In the genomic region with DNA sequence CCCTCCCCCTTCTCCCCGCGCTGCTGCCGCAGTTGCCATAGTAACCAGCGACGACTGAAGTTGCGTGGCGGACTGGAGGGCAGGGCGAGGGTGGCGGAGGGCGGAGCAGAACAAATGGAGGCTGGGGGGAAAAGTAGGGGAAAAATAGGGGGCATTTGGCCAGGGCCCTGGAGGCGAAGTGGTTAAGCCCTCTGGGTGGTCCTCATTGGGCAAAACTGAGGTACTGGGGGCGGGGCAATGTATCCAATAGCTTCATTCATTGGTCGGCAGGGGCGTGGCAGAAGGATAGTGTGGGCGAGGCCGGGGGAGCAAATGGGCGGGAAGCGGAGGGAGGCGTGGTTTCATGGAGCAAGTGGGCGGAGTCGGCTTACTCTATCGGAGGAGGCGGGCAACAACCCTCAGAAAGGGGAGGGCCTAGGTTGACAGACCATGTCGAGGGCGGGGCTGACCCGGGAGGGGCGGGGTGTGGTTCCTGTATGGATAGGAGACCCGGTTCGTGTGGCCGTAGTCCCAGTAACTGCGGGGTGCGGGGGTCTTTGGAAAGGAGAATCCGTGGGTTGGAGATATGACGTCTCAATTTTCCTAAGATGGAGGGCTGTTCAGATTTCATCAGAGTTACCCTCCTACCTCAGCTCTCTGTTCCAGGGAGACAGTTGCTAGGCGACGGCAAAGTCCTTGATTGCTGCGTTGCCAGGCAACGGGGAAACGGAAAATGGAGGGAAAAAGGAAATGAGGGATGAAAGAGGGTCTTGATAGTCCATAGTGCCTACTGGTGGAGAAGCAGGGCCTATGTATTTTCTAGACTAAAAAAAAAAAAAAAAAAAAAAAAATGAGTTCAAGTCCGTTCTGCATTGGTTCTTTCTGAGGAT, we compare ENCODE assay signal across 8 mouse cellular contexts. TPM values are rescaled to one million over a fixed set of nuclear protein-coding genes. Genes with fewer than 3 reads are reported as not detected.
A peak's percentile ranks its signal among the peaks of the same experiment; 100 is the strongest.
DNase-seq lines count a peak whose midpoint lies in the region; ATAC-seq and TF ChIP-seq lines count a peak whose summit lies in the region.

No protein-coding gene starts in this region.

- TF ChIP-seq POLR2A in bone marrow macrophage, adult 2 months (IDR thresholded peaks at IDR 0.05; ENCODE audit: borderline replicate concordance, low read depth, low read length), result no peak
- no peak for TF ChIP-seq POLR2A in embryonic fibroblast, embryonic 13.5 days (IDR thresholded peaks at IDR 0.05; ENCODE audit: low read depth, low read length)

- peak overlapping the region; percentile 91 for H3K4me2 ChIP-seq in kidney, embryonic 15.5 days

- no peak for TF ChIP-seq CTCF in bone marrow macrophage, adult 2 months (IDR thresholded peaks at IDR 0.05; ENCODE audit: low read depth, low read length)
- no peak for TF ChIP-seq CTCF in embryonic fibroblast, embryonic 13.5 days (IDR thresholded peaks at IDR 0.05; ENCODE audit: borderline replicate concordance, insufficient read depth, low read length)

- 0 out of 2 replicates have a peak, but pooled peaks cover under 1% of the 10 kb centered on the region for H3K27me3 ChIP-seq in heart, embryonic 10.5 days (ENCODE audit: insufficient read depth, poor library complexity, severe bottlenecking)
- no peaks in the 10 kb centered on the region for H3K27me3 ChIP-seq in kidney, embryonic 15.5 days

- H3K4me1 ChIP-seq in bone marrow macrophage, adult 2 months (ENCODE audit: control insufficient read depth, insufficient read depth, low read length), result peaks cover 20% of the 10 kb centered on the region
- peaks cover 12% of the 10 kb centered on the region; the same call in 1 of the 2 replicates for H3K4me1 ChIP-seq in embryonic fibroblast, embryonic 13.5 days (ENCODE audit: control insufficient read depth, insufficient read depth, low read length)
- H3K4me1 ChIP-seq in heart, embryonic 10.5 days, result peaks cover 79% of the 10 kb centered on the region
- H3K4me1 ChIP-seq in kidney, embryonic 15.5 days, result peaks cover 84% of the 10 kb centered on the region

- H3K36me3 ChIP-seq in heart, embryonic 10.5 days, result no peaks in the 10 kb centered on the region
- H3K36me3 ChIP-seq in kidney, embryonic 15.5 days, result no peaks in the 10 kb centered on the region

- ATAC-seq in kidney, embryonic 15.5 days (replicated peaks; ENCODE audit: low FRiP score), result peak; percentile 65
- ATAC-seq in monocyte, adult 5-6 weeks (replicated peaks; ENCODE audit: insufficient number of reproducible peaks, low FRiP score, low TSS enrichment, poor library complexity, severe bottlenecking), result peak; percentile 88

- no peak overlapping the region for H3K27ac ChIP-seq in bone marrow macrophage, adult 2 months (ENCODE audit: insufficient read depth, low read depth, low read length)
- no peak overlapping the region for H3K27ac ChIP-seq in embryonic fibroblast, embryonic 13.5 days (ENCODE audit: insufficient read depth, low read length)
- H3K27ac ChIP-seq in heart, embryonic 10.5 days, result peak overlapping the region; percentile 93
- H3K27ac ChIP-seq in kidney, embryonic 15.5 days, result peak overlapping the region; percentile 92

- 3% methylated on average over 40 of the region's 40 CpGs for WGBS in heart, embryonic 10.5 days
- WGBS in kidney, embryonic 15.5 days, result 2% methylated on average over 40 of the region's 40 CpGs

- no peaks in the 10 kb centered on the region for H3K9me3 ChIP-seq in heart, embryonic 10.5 days
- no peaks in the 10 kb centered on the region for H3K9me3 ChIP-seq in kidney, embryonic 15.5 days (replicated peaks)

- H3K9ac ChIP-seq in kidney, embryonic 15.5 days, result peak overlapping the region; percentile 33; the same call in 1 of the 2 replicates

- DNase-seq in A20 (ENCODE audit: low read depth, low spot score), result peak; percentile 98
- peak; percentile 99 for DNase-seq in heart, embryonic 10.5 days (ENCODE audit: low spot score)
- peak; percentile 98 for DNase-seq in liver
- DNase-seq in spleen, postnatal 4 days (ENCODE audit: low spot score in 2 of 2), result peak; percentile 96 to 97

- peak overlapping the region; percentile 68 for H3K4me3 ChIP-seq in bone marrow macrophage, adult 2 months (ENCODE audit: insufficient read depth, low read length)
- peak overlapping the region; percentile 31 for H3K4me3 ChIP-seq in embryonic fibroblast, embryonic 13.5 days (ENCODE audit: insufficient read depth, low read length)
- H3K4me3 ChIP-seq in heart, embryonic 10.5 days, result peak overlapping the region; percentile 72
- peak overlapping the region; percentile 69 for H3K4me3 ChIP-seq in kidney, embryonic 15.5 days (replicated peaks)

RNA-seq across cellular contexts. Expression of a gene that starts 4.8 kb away (rescaled TPM):
- polyA plus RNA-seq in bone marrow macrophage, adult 2 months (2012; ENCODE audit: insufficient read depth, insufficient read length, missing spikeins), result 31.1 and 34.0 TPM in 2 replicates
- 69.8 and 77.7 TPM in 2 replicates for polyA plus RNA-seq in embryonic fibroblast, embryonic 13.5 days (2011; ENCODE audit: insufficient read length, low read depth, missing spikeins)
- 5.7 and 9.3 TPM in 2 replicates for polyA plus RNA-seq in heart, embryonic 10.5 days (2016; fragmentation: Nextera tagmentation; extraction: Ambion mirVana)
- polyA plus RNA-seq in kidney, embryonic 15.5 days (2015; fragmentation: Nextera tagmentation; extraction: Ambion mirVana), result 12.9 and 15.2 TPM in 2 replicates
- total RNA-seq in monocyte, adult 5-6 weeks (2017), result 3.5 to 20.2 TPM (median 6.5 TPM) in 3 replicates

RNA-seq across cellular contexts. Expression of a gene that starts 6.3 kb away (rescaled TPM):
- 46.4 and 51.3 TPM in 2 replicates for polyA plus RNA-seq in bone marrow macrophage, adult 2 months (2012; ENCODE audit: insufficient read depth, insufficient read length, missing spikeins)
- polyA plus RNA-seq in embryonic fibroblast, embryonic 13.5 days (2011; ENCODE audit: insufficient read length, low read depth, missing spikeins), result 47.4 and 57.9 TPM in 2 replicates
- 79.1 and 102 TPM in 2 replicates for polyA plus RNA-seq in heart, embryonic 10.5 days (2016; fragmentation: Nextera tagmentation; extraction: Ambion mirVana)
- 78.1 and 83.0 TPM in 2 replicates for polyA plus RNA-seq in kidney, embryonic 15.5 days (2015; fragmentation: Nextera tagmentation; extraction: Ambion mirVana)
- 46.9 to 64.6 TPM (median 55.3 TPM) in 3 replicates for total RNA-seq in monocyte, adult 5-6 weeks (2017)

RNA-seq across cellular contexts. Expression of a gene that starts 21.1 kb away (rescaled TPM):
- polyA plus RNA-seq in bone marrow macrophage, adult 2 months (2012; ENCODE audit: insufficient read depth, insufficient read length, missing spikeins), result 20.4 and 25.8 TPM in 2 replicates
- polyA plus RNA-seq in embryonic fibroblast, embryonic 13.5 days (2011; ENCODE audit: insufficient read length, low read depth, missing spikeins), result 27.7 and 32.1 TPM in 2 replicates
- polyA plus RNA-seq in heart, embryonic 10.5 days (2016; fragmentation: Nextera tagmentation; extraction: Ambion mirVana), result 29.5 and 40.3 TPM in 2 replicates
- polyA plus RNA-seq in kidney, embryonic 15.5 days (2015; fragmentation: Nextera tagmentation; extraction: Ambion mirVana), result 38.2 and 43.2 TPM in 2 replicates
- total RNA-seq in monocyte, adult 5-6 weeks (2017), result 18.6 to 27.1 TPM (median 19.1 TPM) in 3 replicates

RNA-seq across cellular contexts. Expression of a gene that starts 25.9 kb away (rescaled TPM):
- 77.6 and 78.1 TPM in 2 replicates for polyA plus RNA-seq in bone marrow macrophage, adult 2 months (2012; ENCODE audit: insufficient read depth, insufficient read length, missing spikeins)
- polyA plus RNA-seq in embryonic fibroblast, embryonic 13.5 days (2011; ENCODE audit: insufficient read length, low read depth, missing spikeins), result 78.6 and 89.1 TPM in 2 replicates
- polyA plus RNA-seq in heart, embryonic 10.5 days (2016; fragmentation: Nextera tagmentation; extraction: Ambion mirVana), result 51.8 and 73.3 TPM in 2 replicates
- 75.8 and 78.8 TPM in 2 replicates for polyA plus RNA-seq in kidney, embryonic 15.5 days (2015; fragmentation: Nextera tagmentation; extraction: Ambion mirVana)
- total RNA-seq in monocyte, adult 5-6 weeks (2017), result 48.7 to 74.0 TPM (median 57.5 TPM) in 3 replicates

RNA-seq across cellular contexts. Expression of a gene that starts 30.6 kb away (rescaled TPM):
- 1,001 and 1,002 TPM in 2 replicates for polyA plus RNA-seq in bone marrow macrophage, adult 2 months (2012; ENCODE audit: insufficient read depth, insufficient read length, missing spikeins)
- polyA plus RNA-seq in embryonic fibroblast, embryonic 13.5 days (2011; ENCODE audit: insufficient read length, low read depth, missing spikeins), result 639 and 646 TPM in 2 replicates
- polyA plus RNA-seq in heart, embryonic 10.5 days (2016; fragmentation: Nextera tagmentation; extraction: Ambion mirVana), result 365 and 379 TPM in 2 replicates
- 447 and 450 TPM in 2 replicates for polyA plus RNA-seq in kidney, embryonic 15.5 days (2015; fragmentation: Nextera tagmentation; extraction: Ambion mirVana)
- total RNA-seq in monocyte, adult 5-6 weeks (2017), result 244 to 340 TPM (median 296 TPM) in 3 replicates

Comparison
In these comparisons a context has a peak if more than half of its experiments do, and no peak if none do; other contexts are left out.
1. H3K27ac ChIP-seq: peak in heart, embryonic 10.5 days (single experiment) and kidney, embryonic 15.5 days (single experiment); none in bone marrow macrophage, adult 2 months (single experiment) and embryonic fibroblast, embryonic 13.5 days (single experiment).
2. Peak in every context shown above with its lines, with median percentiles within 50 percentile points of each other: DNase-seq and H3K4me3 ChIP-seq.